15 mouse cellular contexts compared by ENCODE assay signal in the genomic region with DNA sequence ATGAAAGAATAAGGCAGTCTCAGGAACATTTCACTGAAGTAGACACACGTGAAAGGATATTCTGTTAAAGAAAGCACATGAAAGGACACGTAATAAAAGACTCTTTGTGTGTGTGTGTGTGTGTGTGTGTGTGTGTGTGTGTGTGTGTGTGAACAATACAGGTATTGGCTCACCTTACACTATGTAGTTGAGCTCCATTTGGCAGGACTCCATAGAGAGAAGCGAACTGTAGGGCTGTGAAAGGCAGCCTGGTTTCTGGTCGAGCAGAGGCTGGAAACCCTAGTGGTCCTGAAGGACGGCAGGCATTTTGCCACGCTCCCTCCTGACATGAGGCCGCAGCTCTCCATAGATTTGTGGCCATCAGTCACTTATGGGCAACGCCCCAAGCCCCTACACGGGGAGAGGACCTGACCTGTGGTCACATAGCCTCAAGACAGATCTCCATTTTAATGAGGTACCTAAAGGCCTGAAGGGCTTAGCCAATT.
"Had no signal": no experiment of that assay in that cellular context is flagged by ENCODE, and none has a peak within 500 bp of the region (broad histone marks: within the 10 kb centered on the region; RNA-seq: fewer than 3 reads in every experiment).

No protein-coding gene starts in this region.

- DNase-seq: lung, adult 18-20 months; lung, embryonic 14.5 days; lung, postnatal 10 days; lung, postnatal 4 days; right cerebral cortex, postnatal 25 days; right cerebral cortex, postnatal 4 days; spleen, adult 18-20 months; thymus, adult 18-20 months; thymus, postnatal 14 days; thymus, postnatal 36 days had no signal

- H3K27me3 ChIP-seq: megakaryocyte, embryonic 14.5 days; midbrain, embryonic 13.5 days; midbrain, embryonic 15.5 days; neural tube, embryonic 12.5 days had no signal

- H3K4me2 ChIP-seq: lung, embryonic 14.5 days; midbrain, embryonic 11.5 days; midbrain, embryonic 13.5 days; midbrain, embryonic 15.5 days; neural tube, embryonic 12.5 days had no signal

- H3K4me3 ChIP-seq: midbrain, embryonic 13.5 days; midbrain, embryonic 15.5 days; neural tube, embryonic 12.5 days had no signal

- ATAC-seq: midbrain, embryonic 13.5 days; midbrain, embryonic 15.5 days had no signal

- H3K4me1 ChIP-seq: midbrain, embryonic 13.5 days; midbrain, embryonic 15.5 days; neural tube, embryonic 12.5 days had no signal

- H3K9me3 ChIP-seq: megakaryocyte, embryonic 14.5 days; midbrain, embryonic 13.5 days; midbrain, embryonic 15.5 days; neural tube, embryonic 12.5 days had no signal

- H3K9ac ChIP-seq: lung, embryonic 14.5 days; midbrain, embryonic 13.5 days; midbrain, embryonic 15.5 days; neural tube, embryonic 12.5 days had no signal

- H3K27ac ChIP-seq: midbrain, embryonic 13.5 days; midbrain, embryonic 15.5 days; neural tube, embryonic 12.5 days had no signal

- H3K36me3 ChIP-seq: midbrain, embryonic 13.5 days; midbrain, embryonic 15.5 days; neural tube, embryonic 12.5 days had no signal
